Mouse (Mus musculus) lung, postnatal 0 days (tissue): ENCODE data around the gene B830017H08Rik.

Experiments used
- CTCF ChIP-seq: IDR thresholded peaks from 2 replicates; pipeline ENCODE4 v1.5.1; 2016; ENCODE audit warnings: antibody characterized with exemption, mild to moderate bottlenecking
- EP300 ChIP-seq: IDR thresholded peaks from 2 replicates; pipeline ENCODE4 v1.6.1; 2016; ENCODE audit warnings: antibody characterized with exemption, mild to moderate bottlenecking, control low read depth

- TF ChIP-seq CTCF (no peak), EP300 (no peak)
These were observed 38.9 kb upstream of the B830017H08Rik start for GRCm38 (mm10) chr16:17794047-17794446.
